Mouse (Mus musculus): Measurements from ENCODE around the gene Camkmt. TPM values are rescaled to one million over a fixed set of nuclear protein-coding genes. Genes with fewer than 3 reads are reported as not detected.

Camkmt gene
- polyA plus RNA-seq, 1 experiment, result 3.4 TPM

- Histone ChIP-seq H3K27ac (ENCODE audit: control insufficient read depth, insufficient read depth, low read length) (no peak overlapping the region), H3K4me1 (replicated peaks; ENCODE audit: control insufficient read depth, insufficient read depth, low read length) (peaks cover 4% of the 10 kb centered on the region), H3K27me3 (ENCODE audit: control insufficient read depth, insufficient read depth, low read length) (no peaks in the 10 kb centered on the region), H3K4me3 (ENCODE audit: control insufficient read depth, insufficient read depth, low read length) (no peak overlapping the region), H3K36me3 (ENCODE audit: control insufficient read depth, insufficient read depth, low read length) (no peaks in the 10 kb centered on the region)
- no peak for DNase-seq
- 91% methylated on average over 2 of the region's 2 CpGs for WGBS
- TF ChIP-seq CTCF (IDR thresholded peaks at IDR 0.05; ENCODE audit: borderline replicate concordance, control insufficient read depth, extremely low read depth, insufficient read depth, low read length, poor library complexity) (no peak), POLR2A (IDR thresholded peaks at IDR 0.05; ENCODE audit: control insufficient read depth, extremely low read depth, insufficient read depth, low read length, poor library complexity) (no peak)
Observed at GRCm38 (mm10) chr17:85085335-85085734, 5.0 kb upstream of the Camkmt start.

DNA sequence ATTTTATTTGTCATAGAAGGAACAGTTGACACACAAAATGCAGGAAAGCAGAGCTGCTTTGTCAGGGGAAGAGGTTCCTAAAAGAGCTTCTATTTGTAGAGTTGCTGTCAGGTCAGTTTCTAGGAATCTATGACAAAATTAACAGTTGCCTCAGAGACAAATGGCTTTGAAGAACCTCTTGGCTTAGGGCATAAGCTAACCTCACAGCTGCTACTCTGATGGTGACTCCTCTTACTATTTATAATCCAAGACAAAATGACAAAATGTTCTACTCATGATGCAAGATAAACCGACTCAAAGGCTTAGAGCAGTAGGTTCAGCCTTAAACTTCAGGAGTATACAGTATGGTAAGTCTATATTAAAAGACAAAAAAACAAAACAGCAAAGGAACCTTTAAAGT is 3.9 kb upstream of the Camkmt start:
- Histone ChIP-seq H3K36me3 (ENCODE audit: control insufficient read depth, insufficient read depth, low read length) (no peaks in the 10 kb centered on the region), H3K27ac (ENCODE audit: control insufficient read depth, insufficient read depth, low read length) (no peak overlapping the region), H3K27me3 (ENCODE audit: control insufficient read depth, insufficient read depth, low read length) (no peaks in the 10 kb centered on the region), H3K4me1 (replicated peaks; ENCODE audit: control insufficient read depth, insufficient read depth, low read length) (peaks cover 4% of the 10 kb centered on the region), H3K4me3 (ENCODE audit: control insufficient read depth, insufficient read depth, low read length) (no peak overlapping the region)
- WGBS, result 98% methylated on average over 1 of the region's 1 CpGs
- no peak for DNase-seq
- TF ChIP-seq CTCF (IDR thresholded peaks at IDR 0.05; ENCODE audit: borderline replicate concordance, control insufficient read depth, extremely low read depth, insufficient read depth, low read length, poor library complexity), result no peak
- TF ChIP-seq POLR2A (IDR thresholded peaks at IDR 0.05; ENCODE audit: control insufficient read depth, extremely low read depth, insufficient read depth, low read length, poor library complexity), result no peak

DNA sequence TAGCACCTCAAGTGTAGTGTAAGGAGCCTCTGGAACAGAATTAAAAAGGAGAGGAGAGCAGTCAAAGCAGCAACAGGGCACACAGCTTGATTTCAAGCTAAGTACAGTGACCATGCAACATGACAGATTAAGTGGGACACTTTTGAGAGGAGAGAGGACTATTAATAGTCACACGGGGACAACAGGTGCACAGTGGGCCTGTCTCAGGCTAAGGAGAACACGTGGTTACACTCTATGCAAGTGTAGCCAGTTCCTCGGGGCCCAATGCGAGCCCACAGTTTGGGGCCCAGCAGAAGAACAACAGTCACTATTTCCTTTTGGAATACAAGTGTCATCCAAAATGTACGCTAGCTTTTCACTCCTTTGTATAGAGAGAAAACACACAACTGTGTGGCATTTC is 2.8 kb upstream of the Camkmt start:
- Histone ChIP-seq H3K27ac (ENCODE audit: control insufficient read depth, insufficient read depth, low read length) (no peak overlapping the region), H3K4me3 (ENCODE audit: control insufficient read depth, insufficient read depth, low read length) (no peak overlapping the region), H3K27me3 (ENCODE audit: control insufficient read depth, insufficient read depth, low read length) (no peaks in the 10 kb centered on the region), H3K36me3 (ENCODE audit: control insufficient read depth, insufficient read depth, low read length) (no peaks in the 10 kb centered on the region), H3K4me1 (replicated peaks; ENCODE audit: control insufficient read depth, insufficient read depth, low read length) (peaks cover 4% of the 10 kb centered on the region)
- 86% methylated on average over 5 of the region's 5 CpGs for WGBS
- DNase-seq, result no peak
- TF ChIP-seq CTCF (IDR thresholded peaks at IDR 0.05; ENCODE audit: borderline replicate concordance, control insufficient read depth, extremely low read depth, insufficient read depth, low read length, poor library complexity) (no peak), POLR2A (IDR thresholded peaks at IDR 0.05; ENCODE audit: control insufficient read depth, extremely low read depth, insufficient read depth, low read length, poor library complexity) (no peak)

DNA sequence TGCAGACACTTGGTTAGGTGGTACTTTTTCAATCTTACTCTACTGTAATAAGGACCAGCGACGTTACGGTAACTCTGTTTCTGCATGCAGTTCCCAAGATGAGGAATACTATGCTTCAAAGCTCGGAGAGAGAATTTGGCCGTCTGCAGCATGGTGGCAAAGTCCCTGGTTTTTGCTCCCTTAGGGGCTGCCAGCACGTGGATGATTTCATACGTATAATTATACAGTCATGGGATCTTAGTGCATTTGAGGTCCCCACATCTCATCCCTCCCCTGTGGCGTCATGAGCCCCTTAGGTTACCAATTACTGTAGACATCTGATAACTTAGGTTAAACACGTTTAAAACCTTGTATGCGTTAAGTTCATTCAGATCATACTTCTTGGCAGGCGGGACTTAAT is 2.0 kb upstream of the Camkmt start:
- H3K36me3 ChIP-seq (ENCODE audit: control insufficient read depth, insufficient read depth, low read length), result no peaks in the 10 kb centered on the region
- DNase-seq, result no peak
- H3K27ac ChIP-seq (ENCODE audit: control insufficient read depth, insufficient read depth, low read length), result no peak overlapping the region
- H3K4me1 ChIP-seq (replicated peaks; ENCODE audit: control insufficient read depth, insufficient read depth, low read length), result peaks cover 4% of the 10 kb centered on the region
- TF ChIP-seq POLR2A (IDR thresholded peaks at IDR 0.05; ENCODE audit: control insufficient read depth, extremely low read depth, insufficient read depth, low read length, poor library complexity), result no peak
- no peak for TF ChIP-seq CTCF (IDR thresholded peaks at IDR 0.05; ENCODE audit: borderline replicate concordance, control insufficient read depth, extremely low read depth, insufficient read depth, low read length, poor library complexity)
- WGBS, result 97% methylated on average over 11 of the region's 11 CpGs
- no peaks in the 10 kb centered on the region for H3K27me3 ChIP-seq (ENCODE audit: control insufficient read depth, insufficient read depth, low read length)
- no peak overlapping the region for H3K4me3 ChIP-seq (ENCODE audit: control insufficient read depth, insufficient read depth, low read length)

DNA sequence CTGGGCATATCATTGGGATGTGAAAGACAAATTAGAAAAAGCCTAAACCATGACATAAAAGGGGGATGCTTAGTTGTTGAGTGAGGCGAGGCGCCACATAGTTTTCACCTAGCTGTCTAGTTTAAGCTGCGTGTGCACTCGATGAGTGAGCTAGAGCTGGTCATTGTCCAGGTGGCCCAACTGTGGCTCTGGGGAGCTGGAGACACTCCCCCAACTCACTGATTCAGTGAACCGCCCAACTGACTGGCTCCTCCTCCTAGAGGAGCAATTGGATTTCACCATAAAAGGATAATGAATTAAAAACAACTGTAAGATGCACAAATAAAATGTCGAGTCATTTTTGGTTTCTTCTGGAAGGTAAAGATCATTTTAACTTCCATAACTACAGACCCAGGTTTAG is 1.3 kb upstream of the Camkmt start:
- Histone ChIP-seq H3K4me1 (replicated peaks; ENCODE audit: control insufficient read depth, insufficient read depth, low read length) (peaks cover 4% of the 10 kb centered on the region), H3K27me3 (ENCODE audit: control insufficient read depth, insufficient read depth, low read length) (no peaks in the 10 kb centered on the region), H3K4me3 (ENCODE audit: control insufficient read depth, insufficient read depth, low read length) (no peak overlapping the region), H3K36me3 (ENCODE audit: control insufficient read depth, insufficient read depth, low read length) (no peaks in the 10 kb centered on the region), H3K27ac (ENCODE audit: control insufficient read depth, insufficient read depth, low read length) (no peak overlapping the region)
- no peak for DNase-seq
- 80% methylated on average over 6 of the region's 6 CpGs for WGBS
- TF ChIP-seq POLR2A (IDR thresholded peaks at IDR 0.05; ENCODE audit: control insufficient read depth, extremely low read depth, insufficient read depth, low read length, poor library complexity) (no peak), CTCF (IDR thresholded peaks at IDR 0.05; ENCODE audit: borderline replicate concordance, control insufficient read depth, extremely low read depth, insufficient read depth, low read length, poor library complexity) (no peak)

- TF ChIP-seq POLR2A (IDR thresholded peaks at IDR 0.05; ENCODE audit: control insufficient read depth, extremely low read depth, insufficient read depth, low read length, poor library complexity), result no peak
- TF ChIP-seq CTCF (IDR thresholded peaks at IDR 0.05; ENCODE audit: borderline replicate concordance, control insufficient read depth, extremely low read depth, insufficient read depth, low read length, poor library complexity), result no peak
- 1% methylated on average over 16 of the region's 16 CpGs for WGBS
- peak; percentile 19 for DNase-seq
Observed at GRCm38 (mm10) chr17:85089621-85090020, 731 bp upstream of the Camkmt start.

DNA sequence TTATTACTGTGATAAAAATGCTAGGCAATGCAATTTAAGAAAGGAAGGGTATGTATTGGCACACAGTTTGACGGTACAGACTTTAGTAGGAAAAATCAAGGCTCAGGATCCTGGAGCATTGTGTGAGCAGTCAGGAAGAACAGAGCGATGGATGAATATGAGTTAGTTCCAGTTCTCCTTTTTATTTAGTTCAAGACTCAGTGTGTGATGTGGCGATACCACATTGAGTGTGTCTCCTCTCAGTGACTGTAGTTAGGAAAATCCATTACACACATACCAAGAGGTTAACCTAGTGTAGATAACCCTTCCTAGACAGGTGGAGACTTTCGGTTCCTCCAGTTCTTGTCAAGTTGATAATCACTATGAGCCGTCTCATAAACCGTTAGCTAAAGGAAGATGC is 1.4 kb downstream of the Camkmt start:
- TF ChIP-seq POLR2A (IDR thresholded peaks at IDR 0.05; ENCODE audit: control insufficient read depth, extremely low read depth, insufficient read depth, low read length, poor library complexity), result no peak
- WGBS, result 97% methylated on average over 6 of the region's 6 CpGs
- Histone ChIP-seq H3K27ac (ENCODE audit: control insufficient read depth, insufficient read depth, low read length) (no peak overlapping the region), H3K4me3 (ENCODE audit: control insufficient read depth, insufficient read depth, low read length) (no peak overlapping the region), H3K4me1 (replicated peaks; ENCODE audit: control insufficient read depth, insufficient read depth, low read length) (peaks cover 4% of the 10 kb centered on the region), H3K27me3 (ENCODE audit: control insufficient read depth, insufficient read depth, low read length) (no peaks in the 10 kb centered on the region), H3K36me3 (ENCODE audit: control insufficient read depth, insufficient read depth, low read length) (no peaks in the 10 kb centered on the region)
- DNase-seq, result no peak

More at GRCm38 (mm10) chr17:85089621-85090020, 731 bp upstream of the Camkmt start:
- peak overlapping the region; percentile 76 for H3K4me3 ChIP-seq (ENCODE audit: control insufficient read depth, insufficient read depth, low read length)
- H3K27me3 ChIP-seq (ENCODE audit: control insufficient read depth, insufficient read depth, low read length), result no peaks in the 10 kb centered on the region
- H3K4me1 ChIP-seq (replicated peaks; ENCODE audit: control insufficient read depth, insufficient read depth, low read length), result peaks cover 4% of the 10 kb centered on the region
- H3K27ac ChIP-seq (ENCODE audit: control insufficient read depth, insufficient read depth, low read length), result no peak overlapping the region
- no peaks in the 10 kb centered on the region for H3K36me3 ChIP-seq (ENCODE audit: control insufficient read depth, insufficient read depth, low read length)

All from thymus, adult 2 months (tissue).